In the genomic region with DNA sequence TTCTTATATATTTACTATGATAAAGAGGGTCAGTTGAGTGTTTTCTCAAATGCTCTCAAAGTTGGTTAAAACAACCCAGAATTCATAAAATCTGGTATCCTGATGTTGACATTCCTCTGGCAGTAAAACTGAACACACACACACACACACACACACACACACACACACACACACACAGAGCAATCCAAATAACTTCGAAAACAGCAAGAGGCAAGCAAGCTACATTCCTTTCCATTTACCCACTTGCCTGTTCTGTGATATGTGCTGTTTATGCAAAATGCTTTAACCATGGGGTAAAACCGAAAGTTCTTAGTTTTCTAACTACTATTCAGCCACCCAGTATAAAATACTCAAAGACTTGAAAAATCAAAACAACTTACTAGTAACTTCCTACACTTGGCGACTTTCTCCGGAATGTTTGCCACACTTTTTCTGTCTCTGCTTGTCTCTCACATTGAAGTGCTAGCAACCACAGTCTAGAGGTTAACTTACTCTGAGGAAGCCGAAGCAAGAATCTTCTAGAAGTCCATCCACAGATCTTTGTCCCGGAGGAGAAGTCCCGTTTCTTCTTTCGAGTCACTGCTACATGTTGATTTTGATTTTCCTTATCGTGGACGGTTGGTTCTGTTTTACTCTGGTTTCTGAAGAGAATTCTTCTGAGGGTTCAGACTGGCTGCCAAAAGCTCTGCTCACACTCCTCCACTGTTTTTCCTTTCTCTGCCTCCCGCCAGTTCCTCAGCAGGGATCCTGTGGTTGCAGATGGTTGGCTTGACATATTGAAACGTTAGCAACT, we compare ENCODE assay signal across 9 mouse cellular contexts. TPM values are rescaled to one million over a fixed set of nuclear protein-coding genes. Genes with fewer than 3 reads are reported as not detected.
DNase-seq lines count a peak whose midpoint lies in the region; ATAC-seq lines count a peak whose summit lies in the region.
"Had no signal": no experiment of that assay in that cellular context is flagged by ENCODE, and none has a peak within 500 bp of the region (broad histone marks: within the 10 kb centered on the region; RNA-seq: fewer than 3 reads in every experiment).

A gene (minus strand): TSS at position 738 of the 793 bp plus-strand sequence.

- no peaks in the 10 kb centered on the region for H3K9me3 ChIP-seq in hindbrain, embryonic 15.5 days
- no peaks in the 10 kb centered on the region for H3K9me3 ChIP-seq in limb, embryonic 15.5 days

- no peaks in the 10 kb centered on the region for H3K27me3 ChIP-seq in hindbrain, embryonic 15.5 days
- no peaks in the 10 kb centered on the region for H3K27me3 ChIP-seq in limb, embryonic 15.5 days

- peak; percentile 19 for DNase-seq in layer of hippocampus, adult 11-12 months (ENCODE audit: low spot score)
- DNase-seq in layer of hippocampus, adult 9-10 months (ENCODE audit: low spot score) = no peak
- DNase-seq in adrenal gland, postnatal 4 days (ENCODE audit: low spot score in 2 of 2) = no peak
- DNase-seq in frontal cortex, postnatal 10 days (ENCODE audit: low spot score in 2 of 2) = peak; percentile 17 to 32
- DNase-seq in right cerebral cortex, postnatal 36 days (ENCODE audit: low spot score in 2 of 2) = peak; percentile 5 to 37
- no peak for DNase-seq in natural killer cell, adult 2 months (ENCODE audit: low spot score in 2 of 2)

- no peaks in the 10 kb centered on the region for H3K36me3 ChIP-seq in hindbrain, embryonic 15.5 days
- H3K36me3 ChIP-seq in limb, embryonic 15.5 days = no peaks in the 10 kb centered on the region

- 50% methylated on average over 12 of the region's 12 CpGs for WGBS in hindbrain, embryonic 15.5 days
- 37% methylated on average over 12 of the region's 12 CpGs for WGBS in limb, embryonic 15.5 days

- H3K9ac ChIP-seq in hindbrain, embryonic 15.5 days = no peak within 1 kb of the TSS
- no peak within 1 kb of the TSS for H3K9ac ChIP-seq in limb, embryonic 15.5 days

- H3K4me1 ChIP-seq in hindbrain, embryonic 15.5 days (replicated peaks) = 0 out of 2 replicates have a peak, but pooled peaks cover 3% of the 10 kb centered on the region
- H3K4me1 ChIP-seq in limb, embryonic 15.5 days = peaks cover 7% of the 10 kb centered on the region; the same call in 1 of the 2 replicates

- no peak for ATAC-seq in hindbrain, embryonic 15.5 days (ENCODE audit: low FRiP score, low read depth)
- no peak for ATAC-seq in limb, embryonic 15.5 days (ENCODE audit: insufficient number of reproducible peaks, low FRiP score, low TSS enrichment, low read depth)

- no peak within 1 kb of the TSS for H3K4me3 ChIP-seq in hindbrain, embryonic 15.5 days
- peak within 1 kb of the TSS; percentile 30 for H3K4me3 ChIP-seq in limb, embryonic 15.5 days

- H3K27ac ChIP-seq in hindbrain, embryonic 15.5 days (replicated peaks) = no peak within 1 kb of the TSS; the same call in 1 of the 2 replicates
- peak within 1 kb of the TSS; percentile 87 for H3K27ac ChIP-seq in limb, embryonic 15.5 days

- H3K4me2 ChIP-seq in hindbrain, embryonic 15.5 days = 0 out of 2 replicates have a peak within 1 kb of the TSS, but pooled peaks have one; percentile 9
- peak within 1 kb of the TSS; percentile 28 for H3K4me2 ChIP-seq in limb, embryonic 15.5 days

RNA-seq across cellular contexts. Expression of the gene that starts here (rescaled TPM):
- 10 to 100 TPM; 11.5 TPM for total RNA-seq in adrenal gland, postnatal 4 days (2021)
- polyA plus RNA-seq in hindbrain, embryonic 15.5 days (2015; fragmentation: Nextera tagmentation; extraction: Ambion mirVana) = 3.2 and 3.9 TPM in 2 replicates
- polyA plus RNA-seq in limb, embryonic 15.5 days (2015; fragmentation: Nextera tagmentation; extraction: Ambion mirVana) = 10.0 and 12.7 TPM in 2 replicates
- total RNA-seq: MEL had no signal

Comparison
In these comparisons a context has a peak if more than half of its experiments do, and no peak if none do; other contexts are left out.
1. DNase-seq: peak in layer of hippocampus, adult 11-12 months (single experiment), frontal cortex, postnatal 10 days (2 of 2) and right cerebral cortex, postnatal 36 days (2 of 2); none in layer of hippocampus, adult 9-10 months (single experiment), adrenal gland, postnatal 4 days (0 of 2) and natural killer cell, adult 2 months (0 of 2).